Mouse (Mus musculus) lung, adult 2 months (tissue): ENCODE results near the gene Gemin5. TPM values are rescaled to one million over a fixed set of nuclear protein-coding genes. Genes with fewer than 3 reads are reported as not detected.

Experiments used
- DNase-seq: peaks from one replicate; pipeline ENCODE4 v3.0.0; 2022
- H3K4me1 ChIP-seq: fragments of 200-500 bp; 2 replicates; pipeline ENCODE4 v1.6.1; 2011; ENCODE audit warnings: low read length; ENCODE audit not compliant: control insufficient read depth, insufficient read depth
- H3K4me3 ChIP-seq: fragments of 200-500 bp; replicated peaks from 2 replicates; pipeline ENCODE3; 2011; ENCODE audit warnings: low read depth, mild to moderate bottlenecking, control low read depth, low read length; ENCODE audit errors: extremely low read depth
- CTCF ChIP-seq: fragments of 200-500 bp; IDR thresholded peaks from 2 replicates; pipeline ENCODE4 v1.5.1; 2011; ENCODE audit warnings: mild to moderate bottlenecking, low read length, control low read depth; ENCODE audit not compliant: insufficient read depth
- POLR2A ChIP-seq: fragments of 200-500 bp; IDR thresholded peaks from 2 replicates; pipeline ENCODE4 v1.6.1; 2011; ENCODE audit warnings: low read depth, mild to moderate bottlenecking, control low read depth, low read length, borderline replicate concordance; ENCODE audit errors: extremely low read depth
- WGBS: fragments of 180-500 bp; shearing (Covaris S2); methylation state at CpG from one replicate; pipeline ENCODE4 v1.1.7; 2018; 5-methylcytosine and 5-hydroxymethylcytosine counted together
- polyA plus RNA-seq: library from polyadenylated mRNA; depleted of rRNA; stranded (reverse); fragments of >200 nt; gene quantifications from 2 replicates; pipeline ENCODE4 v1.2.3, GENCODE M21; 2012

The Gemin5 gene
- polyA plus RNA-seq, 1 experiment: 5.7 TPM

- WGBS: 91% methylated on average over 9 of the region's 9 CpGs
- DNase-seq: no peak
- H3K4me3 ChIP-seq: no peak overlapping the region
- H3K4me1 ChIP-seq: no peaks in the 10 kb centered on the region
- TF ChIP-seq POLR2A (no peak), CTCF (no peak)
Measured at GRCm38 (mm10) chr11:58121351-58121750, 47.0 kb downstream of the Gemin5 start.

GRCm38 (mm10) chr11:58120655-58121054 lies 47.7 kb downstream of the Gemin5 start:
- TF ChIP-seq CTCF (no peak), POLR2A (no peak)
- 74% methylated on average over 3 of the region's 3 CpGs for WGBS
- no peak for DNase-seq
- Histone ChIP-seq H3K4me3 (no peak overlapping the region), H3K4me1 (no peaks in the 10 kb centered on the region)

GRCm38 (mm10) chr11:58117044-58117652 lies 51.2 kb downstream of the Gemin5 start:
- Histone ChIP-seq H3K4me3 (no peak overlapping the region), H3K4me1 (no peaks in the 10 kb centered on the region)
- WGBS: 84% methylated on average over 10 of the region's 10 CpGs
- DNase-seq: no peak
- TF ChIP-seq POLR2A (no peak), CTCF (no peak)

GRCm38 (mm10) chr11:58116560-58116959 lies 51.8 kb downstream of the Gemin5 start:
- WGBS: 65% methylated on average over 1 of the region's 1 CpGs
- DNase-seq: no peak
- Histone ChIP-seq H3K4me3 (no peak overlapping the region), H3K4me1 (no peaks in the 10 kb centered on the region)
- TF ChIP-seq POLR2A (no peak), CTCF (no peak)

- Histone ChIP-seq H3K4me1 (peaks cover 3% of the 10 kb centered on the region), H3K4me3 (no peak overlapping the region)
- DNase-seq: no peak
- 69% methylated on average over 4 of the region's 4 CpGs for WGBS
- no peak for TF ChIP-seq POLR2A
- TF ChIP-seq CTCF: no peak
Measured at GRCm38 (mm10) chr11:58107664-58108337, 60.5 kb downstream of the Gemin5 start.

GRCm38 (mm10) chr11:58107009-58107408 lies 61.3 kb downstream of the Gemin5 start:
- no peak overlapping the region for H3K4me3 ChIP-seq
- TF ChIP-seq CTCF (no peak), POLR2A (no peak)
- no peak for DNase-seq
- 51% methylated on average over 3 of the region's 3 CpGs for WGBS
- H3K4me1 ChIP-seq: peaks cover 3% of the 10 kb centered on the region

GRCm38 (mm10) chr11:58104351-58104791 lies 64.0 kb downstream of the Gemin5 start:
- DNase-seq: no peak

GRCm38 (mm10) chr11:58103697-58104306 lies 64.5 kb downstream of the Gemin5 start, which contains the start of gene Cnot8:
Gene Cnot8 (plus strand): TSS chr11:58104153.
- TF ChIP-seq POLR2A (peak; percentile 88; the same call in 1 of the 2 replicates), CTCF (no peak)
- H3K4me1 ChIP-seq: peaks cover 3% of the 10 kb centered on the region
- WGBS: under 1% methylated on average over 55 of the region's 55 CpGs
- DNase-seq: peak; percentile 99
- peak within 1 kb of the TSS; percentile 93 for H3K4me3 ChIP-seq

More at GRCm38 (mm10) chr11:58104351-58104791, 64.0 kb downstream of the Gemin5 start:
- Histone ChIP-seq H3K4me1 (peaks cover 3% of the 10 kb centered on the region), H3K4me3 (peak overlapping the region; percentile 93)
- 2% methylated on average over 24 of the region's 24 CpGs for WGBS
- TF ChIP-seq CTCF (no peak), POLR2A (peak; percentile 29; the same call in 1 of the 2 replicates)

- H3K4me3 ChIP-seq: peak overlapping the region; percentile 46
- WGBS: 57% methylated on average over 13 of the region's 13 CpGs
- DNase-seq: no peak
- no peak for TF ChIP-seq POLR2A
- TF ChIP-seq CTCF: no peak
- H3K4me1 ChIP-seq: peaks cover 3% of the 10 kb centered on the region
Measured at GRCm38 (mm10) chr11:58103344-58103653, 65.0 kb downstream of the Gemin5 start.

GRCm38 (mm10) chr11:58102581-58103343 lies 65.6 kb downstream of the Gemin5 start:
- no peak overlapping the region for H3K4me3 ChIP-seq
- WGBS: 80% methylated on average over 9 of the region's 9 CpGs
- no peak for TF ChIP-seq POLR2A
- no peak for DNase-seq
- H3K4me1 ChIP-seq: peaks cover 3% of the 10 kb centered on the region
